Mouse (Mus musculus) small intestine, adult 2 months (tissue): ENCODE measurements at regions not wholly inside any gene's neighbourhood (a gene's known extent, or its start where the extent isn't known, plus 50 kb on each side); places are given as distances from the start of the nearest gene placed in this dataset.

Experiments
- CTCF ChIP-seq: fragments of 200-500 bp; IDR thresholded peaks from 2 replicates; pipeline ENCODE4 v1.5.1; 2012; ENCODE audit warnings: low read depth, mild to moderate bottlenecking, control low read depth, inconsistent platforms, low read length, moderate library complexity, mixed read lengths; ENCODE audit not compliant: insufficient replicate concordance, insufficient read length; ENCODE audit errors: extremely low read depth
- POLR2A ChIP-seq: fragments of 200-500 bp; IDR thresholded peaks from 2 replicates; pipeline ENCODE4 v1.6.1; 2012; ENCODE audit warnings: low read depth, mild to moderate bottlenecking, control low read depth, inconsistent platforms, low read length, moderate library complexity

DNA sequence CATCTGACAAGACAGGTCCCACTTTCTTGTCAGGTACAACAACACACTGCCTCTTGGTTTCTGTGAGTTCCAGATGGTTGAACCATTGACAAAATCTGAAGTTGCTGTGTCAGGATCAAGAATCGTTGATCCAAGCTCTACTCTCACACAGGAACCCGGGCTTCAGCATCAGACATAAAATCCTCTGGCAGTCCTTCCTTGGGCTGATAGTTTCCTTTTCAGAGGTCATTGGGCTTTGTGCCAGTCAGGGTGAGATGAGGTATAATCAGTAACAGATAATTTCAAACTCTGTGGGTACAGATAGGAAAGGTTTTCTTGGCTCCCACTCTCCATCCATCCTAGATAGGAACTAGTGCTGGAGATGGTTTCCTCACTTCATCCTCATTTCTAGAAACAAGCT is 649.5 kb downstream of the Defb40 start:
- TF ChIP-seq CTCF (no peak), POLR2A (no peak)
